Mouse (Mus musculus) forebrain, embryonic 16.5 days (tissue): ENCODE results near the gene Efcab12. TPM values are rescaled to one million over a fixed set of nuclear protein-coding genes. Genes with fewer than 3 reads are reported as not detected.
"Not testable (repeated sequence)": the region's sequence is repeated elsewhere in the genome, so short reads cannot be mapped to it uniquely, and the experiment has no call there.

ENCODE experiments used
- ATAC-seq: fragments of 200-750 bp; cut with Nextera tagmentation; 2 replicates; pipeline ENCODE4 v1.8.0; 2017; ENCODE audit warnings: mild to moderate bottlenecking, moderate library complexity
- H3K27ac ChIP-seq: fragments of 300-500 bp; sonication (generic); 2 replicates; pipeline ENCODE4 v1.5.1; 2014; ENCODE audit warnings: low read length, control low read depth
- H3K27me3 ChIP-seq: fragments of 300-500 bp; sonication (generic); replicated peaks from 2 replicates; pipeline ENCODE4 v1.6.1; 2014; ENCODE audit warnings: low read length; ENCODE audit not compliant: control insufficient read depth, insufficient read depth
- H3K36me3 ChIP-seq: fragments of 300-500 bp; sonication (generic); 2 replicates; pipeline ENCODE4 v1.6.1; 2014; ENCODE audit not compliant: control insufficient read depth, insufficient read depth
- H3K4me1 ChIP-seq: fragments of 300-500 bp; sonication (generic); replicated peaks from 2 replicates; pipeline ENCODE4 v1.6.1; 2014; ENCODE audit warnings: low read length; ENCODE audit not compliant: control insufficient read depth, insufficient read depth
- H3K4me2 ChIP-seq: fragments of 300-500 bp; sonication (generic); 2 replicates; pipeline ENCODE4 v1.6.1; 2014; ENCODE audit warnings: mild to moderate bottlenecking, low read length, control low read depth
- H3K4me3 ChIP-seq: fragments of 300-500 bp; sonication (generic); replicated peaks from 2 replicates; pipeline ENCODE4 v1.5.1; 2014; ENCODE audit warnings: mild to moderate bottlenecking, low read length, control low read depth
- H3K9ac ChIP-seq: fragments of 300-500 bp; sonication (generic); replicated peaks from 2 replicates; pipeline ENCODE4 v1.6.1; 2014; ENCODE audit warnings: low read depth, low read length, control low read depth
- H3K9me3 ChIP-seq: fragments of 300-500 bp; sonication (generic); 2 replicates; pipeline ENCODE4 v1.6.1; 2016; ENCODE audit warnings: low read length; ENCODE audit not compliant: control insufficient read depth
- WGBS: fragments of 180-500 bp; shearing (Covaris S2); extraction: QIAGEN DNeasy Blood & Tissue Kit; methylation state at CpG from one replicate; pipeline ENCODE4 v1.1.7; 2014; 5-methylcytosine and 5-hydroxymethylcytosine counted together
- polyA plus RNA-seq: library from polyadenylated mRNA; unstranded; fragments of >200 nt; fragmentation: Nextera tagmentation; extraction: Ambion mirVana; gene quantifications from 2 replicates; pipeline ENCODE4 v1.2.1, GENCODE M21; 2015

Efcab12 gene
- polyA plus RNA-seq, 1 experiment from 2014 or later: 1.8 TPM

- WGBS: 94% methylated on average over 10 of the region's 10 CpGs
- Histone ChIP-seq H3K4me3 (no peak overlapping the region), H3K4me1 (peaks cover 11% of the 10 kb centered on the region), H3K9me3 (no peaks in the 10 kb centered on the region), H3K4me2 (no peak overlapping the region), H3K27me3 (no peaks in the 10 kb centered on the region), H3K9ac (no peak overlapping the region), H3K27ac (no peak overlapping the region), H3K36me3 (no peaks in the 10 kb centered on the region)
- ATAC-seq: no peak
Measured at GRCm38 (mm10) chr6:115848598-115849304, 10.5 kb upstream of the Efcab12 start.

GRCm38 (mm10) chr6:115846640-115847411, 8.6 kb upstream of the Efcab12 start:
- no peaks in the 10 kb centered on the region for H3K9me3 ChIP-seq
- H3K4me1 ChIP-seq: no peaks in the 10 kb centered on the region; the same call in 1 of the 2 replicates
- H3K36me3 ChIP-seq: no peaks in the 10 kb centered on the region; the same call in 1 of the 2 replicates
- no peaks in the 10 kb centered on the region for H3K27me3 ChIP-seq
- H3K9ac ChIP-seq: no peak overlapping the region
- H3K27ac ChIP-seq: no peak overlapping the region
- H3K4me2 ChIP-seq: no peak overlapping the region
- ATAC-seq: peak; percentile 26; the same call in 1 of the 2 replicates
- WGBS: 57% methylated on average over 5 of the region's 8 CpGs
- no peak overlapping the region for H3K4me3 ChIP-seq

- Histone ChIP-seq H3K36me3 (no peaks in the 10 kb centered on the region; the same call in 1 of the 2 replicates), H3K4me3 (no peak overlapping the region), H3K4me2 (no peak overlapping the region), H3K27ac (no peak overlapping the region), H3K27me3 (no peaks in the 10 kb centered on the region), H3K9me3 (no peaks in the 10 kb centered on the region), H3K9ac (no peak overlapping the region), H3K4me1 (no peaks in the 10 kb centered on the region)
- no peak for ATAC-seq
- WGBS: 95% methylated on average over 4 of the region's 4 CpGs
Measured at GRCm38 (mm10) chr6:115845006-115845405, 6.8 kb upstream of the Efcab12 start.

- H3K27me3 ChIP-seq: no peaks in the 10 kb centered on the region
- peak overlapping the region; percentile 48 for H3K4me3 ChIP-seq
- ATAC-seq: peak; percentile 5; the same call in 1 of the 2 replicates
- H3K4me1 ChIP-seq: peaks cover 10% of the 10 kb centered on the region
- H3K4me2 ChIP-seq: peak overlapping the region; percentile 86
- no peaks in the 10 kb centered on the region for H3K9me3 ChIP-seq
- 67% methylated on average over 5 of the region's 5 CpGs for WGBS
- no peaks in the 10 kb centered on the region; the same call in 1 of the 2 replicates for H3K36me3 ChIP-seq
- H3K27ac ChIP-seq: peak overlapping the region; percentile 14; the same call in 1 of the 2 replicates
- peak overlapping the region; percentile 47; the same call in 1 of the 2 replicates for H3K9ac ChIP-seq
Measured at GRCm38 (mm10) chr6:115838745-115839144, 533 bp upstream of the Efcab12 start.

- Histone ChIP-seq H3K27ac (no peak overlapping the region), H3K9me3 (no peaks in the 10 kb centered on the region), H3K4me2 (no peak overlapping the region), H3K27me3 (no peaks in the 10 kb centered on the region), H3K36me3 (no peaks in the 10 kb centered on the region), H3K4me3 (no peak overlapping the region), H3K4me1 (peaks cover 10% of the 10 kb centered on the region), H3K9ac (no peak overlapping the region)
- ATAC-seq: no peak
Measured at GRCm38 (mm10) chr6:115833861-115834260, 4.4 kb downstream of the Efcab12 start.

- no peaks in the 10 kb centered on the region for H3K27me3 ChIP-seq
- H3K9ac ChIP-seq: no peak overlapping the region
- no peaks in the 10 kb centered on the region for H3K9me3 ChIP-seq
- no peak overlapping the region for H3K4me3 ChIP-seq
- no peaks in the 10 kb centered on the region for H3K4me1 ChIP-seq
- no peak overlapping the region for H3K27ac ChIP-seq
- WGBS: 97% methylated on average over 2 of the region's 2 CpGs
- no peak overlapping the region for H3K4me2 ChIP-seq
- no peak for ATAC-seq
- H3K36me3 ChIP-seq: no peaks in the 10 kb centered on the region
Measured at GRCm38 (mm10) chr6:115832152-115832850, 5.9 kb downstream of the Efcab12 start.

- H3K4me2 ChIP-seq: no peak overlapping the region
Measured at GRCm38 (mm10) chr6:115830779-115831601, 7.2 kb downstream of the Efcab12 start.

GRCm38 (mm10) chr6:115823850-115824464, 14.3 kb downstream of the Efcab12 start:
- 3% methylated on average over 5 of the region's 11 CpGs for WGBS
- H3K36me3 ChIP-seq, H3K9me3 ChIP-seq, H3K27me3 ChIP-seq, H3K4me1 ChIP-seq, H3K9ac ChIP-seq, H3K27ac ChIP-seq: not testable (repeated sequence)
- peak; percentile 72 for ATAC-seq
- Histone ChIP-seq H3K4me3 (peak overlapping the region; percentile 15; the same call in 1 of the 2 replicates), H3K4me2 (peak overlapping the region; percentile 37)

More at GRCm38 (mm10) chr6:115830779-115831601, 7.2 kb downstream of the Efcab12 start:
- H3K9me3 ChIP-seq: no peaks in the 10 kb centered on the region
- no peak for ATAC-seq
- H3K27me3 ChIP-seq: no peaks in the 10 kb centered on the region
- H3K4me1 ChIP-seq: no peaks in the 10 kb centered on the region
- WGBS: 86% methylated on average over 6 of the region's 6 CpGs
- H3K36me3 ChIP-seq: no peaks in the 10 kb centered on the region
- H3K4me3 ChIP-seq: no peak overlapping the region
- H3K27ac ChIP-seq: no peak overlapping the region
- H3K9ac ChIP-seq: no peak overlapping the region
